Mouse (Mus musculus) cerebellum, postnatal 25 days (tissue): ENCODE measurements around the gene Nim1k.
A peak's percentile ranks its signal among the peaks of the same experiment; 100 is the strongest.

Experiments
- DNase-seq, 2 experiments: peaks; one replicate each; pipeline ENCODE4 v3.0.0; 2021; ENCODE audit warnings: mixed read lengths in 2 of 2

Nim1k gene

GRCm38 (mm10) chr13:119689709-119690038 lies 66.0 kb downstream of the Nim1k start:
- DNase-seq, result no peak

GRCm38 (mm10) chr13:119684416-119685177 lies 71.1 kb downstream of the Nim1k start:
- no peak for DNase-seq

GRCm38 (mm10) chr13:119681161-119681560 lies 74.5 kb downstream of the Nim1k start:
- DNase-seq, result no peak

- DNase-seq, result no peak
Observed at GRCm38 (mm10) chr13:119679721-119680120, 76.0 kb downstream of the Nim1k start.

- no peak for DNase-seq
Observed at GRCm38 (mm10) chr13:119678794-119679193, 76.9 kb downstream of the Nim1k start.

- DNase-seq, result peak; percentile 23 to 42
Observed at GRCm38 (mm10) chr13:119661420-119661819, 94.3 kb downstream of the Nim1k start.
